Mouse (Mus musculus) testis, adult 2 months (tissue): Measurements from ENCODE around the gene Ifi47.

Experiments used
- CTCF ChIP-seq: fragments of 200-500 bp; IDR thresholded peaks from 2 replicates; pipeline ENCODE4 v1.5.1; 2012; ENCODE audit warnings: low read depth, mild to moderate bottlenecking, inconsistent platforms, low read length, moderate library complexity; ENCODE audit not compliant: control insufficient read depth, insufficient read depth, insufficient replicate concordance
- POLR2A ChIP-seq: fragments of 200-500 bp; IDR thresholded peaks from 2 replicates; pipeline ENCODE4 v1.6.1; 2012; ENCODE audit warnings: low read depth, mild to moderate bottlenecking, inconsistent platforms, low read length, moderate library complexity; ENCODE audit not compliant: control insufficient read depth

GRCm38 (mm10) chr11:49105752-49106151 is 29.4 kb downstream of the Ifi47 start:
- TF ChIP-seq POLR2A (no peak), CTCF (no peak)
